Mouse (Mus musculus) neural tube, embryonic 15.5 days (tissue): ENCODE measurements at regions not wholly inside any gene's neighbourhood (a gene's known extent, or its start where the extent isn't known, plus 50 kb on each side); places are given as distances from the start of the nearest gene placed in this dataset.

Experiments used
- ATAC-seq: fragments of 200-750 bp; cut with Nextera tagmentation; 2 replicates; pipeline ENCODE4 v1.8.0; 2017; ENCODE audit warnings: mild to moderate bottlenecking, moderate TSS enrichment, moderate library complexity; ENCODE audit not compliant: low FRiP score
- H3K27ac ChIP-seq: fragments of 300-500 bp; sonication (generic); replicated peaks from 2 replicates; pipeline ENCODE4 v1.5.1; 2015; ENCODE audit warnings: mild to moderate bottlenecking, inconsistent platforms
- H3K27me3 ChIP-seq: fragments of 300-500 bp; sonication (generic); replicated peaks from 2 replicates; pipeline ENCODE4 v1.6.1; 2015; ENCODE audit warnings: inconsistent platforms
- H3K36me3 ChIP-seq: fragments of 300-500 bp; sonication (generic); 2 replicates; pipeline ENCODE4 v1.6.1; 2015; ENCODE audit warnings: inconsistent platforms
- H3K4me1 ChIP-seq: fragments of 300-500 bp; sonication (generic); 2 replicates; pipeline ENCODE4 v1.6.1; 2015; ENCODE audit warnings: inconsistent platforms
- H3K4me2 ChIP-seq: fragments of 300-500 bp; sonication (generic); 2 replicates; pipeline ENCODE4 v1.6.1; 2015; ENCODE audit warnings: inconsistent platforms, mild to moderate bottlenecking, moderate library complexity
- H3K4me3 ChIP-seq: fragments of 300-500 bp; sonication (generic); replicated peaks from 2 replicates; pipeline ENCODE4 v1.5.1; 2015; ENCODE audit warnings: mild to moderate bottlenecking, inconsistent platforms
- H3K9ac ChIP-seq: fragments of 300-500 bp; sonication (generic); replicated peaks from 2 replicates; pipeline ENCODE4 v1.6.1; 2015; ENCODE audit warnings: mild to moderate bottlenecking, inconsistent platforms
- H3K9me3 ChIP-seq: fragments of 300-500 bp; sonication (generic); replicated peaks from 2 replicates; pipeline ENCODE4 v1.6.1; 2016; ENCODE audit warnings: inconsistent platforms
- WGBS: fragments of 180-500 bp; shearing (Covaris S2); methylation state at CpG from one replicate; pipeline ENCODE4 v1.1.7; 2015; ENCODE audit warnings: mixed read lengths; 5-methylcytosine and 5-hydroxymethylcytosine counted together

GRCm38 (mm10) chr7:40702191-40703045 is 195.7 kb upstream of the Vstm2b start:
- Histone ChIP-seq H3K4me3 (no peak overlapping the region), H3K4me1 (no peaks in the 10 kb centered on the region), H3K36me3 (no peaks in the 10 kb centered on the region), H3K4me2 (no peak overlapping the region), H3K9ac (no peak overlapping the region), H3K27me3 (no peaks in the 10 kb centered on the region), H3K27ac (no peak overlapping the region), H3K9me3 (no peaks in the 10 kb centered on the region)
- WGBS, result 84% methylated on average over 5 of the region's 5 CpGs
- ATAC-seq, result peak; percentile 24; the same call in 1 of the 2 replicates

DNA sequence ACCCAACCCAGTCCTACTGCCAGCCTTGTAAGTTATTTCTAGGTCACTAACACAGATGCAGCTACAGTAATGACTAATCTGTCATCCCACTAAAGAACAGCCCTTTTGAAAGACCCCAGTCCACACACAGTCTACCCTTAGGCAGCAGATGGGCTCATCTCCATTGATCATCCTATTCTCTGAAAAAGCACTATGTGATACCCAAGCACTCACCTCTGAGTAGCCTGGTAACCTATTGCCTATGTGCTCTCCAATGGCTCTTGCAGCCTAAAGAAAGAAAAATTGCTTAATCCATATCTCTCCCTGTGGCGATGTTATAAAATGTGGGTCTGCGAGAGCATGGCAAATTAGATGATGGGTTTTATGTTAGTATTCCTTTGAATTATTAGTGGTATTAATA is 189.9 kb upstream of the Vstm2b start:
- Histone ChIP-seq H3K4me1 (no peaks in the 10 kb centered on the region), H3K27me3 (no peaks in the 10 kb centered on the region), H3K36me3 (no peaks in the 10 kb centered on the region), H3K4me2 (no peak overlapping the region), H3K9ac (no peak overlapping the region), H3K9me3 (no peaks in the 10 kb centered on the region), H3K27ac (no peak overlapping the region), H3K4me3 (no peak overlapping the region)
- 72% methylated on average over 2 of the region's 2 CpGs for WGBS
- ATAC-seq, result no peak

GRCm38 (mm10) chr7:40717991-40718390 is 180.1 kb upstream of the Vstm2b start:
- H3K4me2 ChIP-seq, result no peak overlapping the region
- no peaks in the 10 kb centered on the region for H3K27me3 ChIP-seq
- WGBS, result 61% methylated on average over 6 of the region's 6 CpGs
- H3K4me3 ChIP-seq, result no peak overlapping the region
- no peaks in the 10 kb centered on the region for H3K4me1 ChIP-seq
- no peak overlapping the region for H3K27ac ChIP-seq
- no peaks in the 10 kb centered on the region for H3K36me3 ChIP-seq
- H3K9ac ChIP-seq, result no peak overlapping the region
- no peak for ATAC-seq
- no peaks in the 10 kb centered on the region for H3K9me3 ChIP-seq

GRCm38 (mm10) chr7:40736971-40737468 is 161.1 kb upstream of the Vstm2b start:
- Histone ChIP-seq H3K9me3 (no peaks in the 10 kb centered on the region), H3K36me3 (no peaks in the 10 kb centered on the region), H3K4me3 (no peak overlapping the region), H3K4me1 (peaks cover 14% of the 10 kb centered on the region), H3K27ac (no peak overlapping the region), H3K9ac (no peak overlapping the region), H3K4me2 (no peak overlapping the region), H3K27me3 (no peaks in the 10 kb centered on the region)
- ATAC-seq, result peak; percentile 58; the same call in 1 of the 2 replicates
- WGBS, result 42% methylated on average over 6 of the region's 6 CpGs

- no peak overlapping the region for H3K27ac ChIP-seq
- H3K9ac ChIP-seq, result no peak overlapping the region
- H3K9me3 ChIP-seq, result no peaks in the 10 kb centered on the region
- H3K4me1 ChIP-seq, result peaks cover 14% of the 10 kb centered on the region
- H3K4me3 ChIP-seq, result no peak overlapping the region
- ATAC-seq, result peak; percentile 40; the same call in 1 of the 2 replicates
- no peaks in the 10 kb centered on the region for H3K36me3 ChIP-seq
- WGBS, result 74% methylated on average over 7 of the region's 7 CpGs
- H3K4me2 ChIP-seq, result no peak overlapping the region
- H3K27me3 ChIP-seq, result no peaks in the 10 kb centered on the region
Observed at GRCm38 (mm10) chr7:40737496-40737895, 160.6 kb upstream of the Vstm2b start.

DNA sequence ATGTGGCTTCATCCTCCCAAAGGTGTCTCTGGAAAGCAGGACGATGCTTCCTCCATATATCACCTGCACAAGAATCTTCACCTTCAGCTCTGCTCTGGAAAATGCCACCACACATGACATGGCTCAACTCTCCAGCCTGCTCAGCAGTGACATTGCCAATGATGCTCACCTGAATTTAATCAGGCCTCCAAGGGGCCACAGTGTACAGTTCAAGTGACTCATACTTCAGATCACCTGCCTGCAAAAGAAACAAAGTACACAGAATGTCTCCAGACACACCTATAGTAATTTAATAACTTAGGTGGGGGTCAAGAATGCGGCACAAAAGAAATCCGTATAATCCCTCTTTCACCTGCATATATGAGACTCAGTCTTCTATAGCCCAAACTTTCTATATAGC is 160.0 kb upstream of the Vstm2b start:
- Histone ChIP-seq H3K4me3 (no peak overlapping the region), H3K4me1 (peaks cover 14% of the 10 kb centered on the region), H3K27ac (no peak overlapping the region), H3K9ac (no peak overlapping the region), H3K9me3 (no peaks in the 10 kb centered on the region), H3K36me3 (no peaks in the 10 kb centered on the region), H3K4me2 (no peak overlapping the region), H3K27me3 (no peaks in the 10 kb centered on the region)
- ATAC-seq, result no peak
- 94% methylated on average over 3 of the region's 3 CpGs for WGBS

DNA sequence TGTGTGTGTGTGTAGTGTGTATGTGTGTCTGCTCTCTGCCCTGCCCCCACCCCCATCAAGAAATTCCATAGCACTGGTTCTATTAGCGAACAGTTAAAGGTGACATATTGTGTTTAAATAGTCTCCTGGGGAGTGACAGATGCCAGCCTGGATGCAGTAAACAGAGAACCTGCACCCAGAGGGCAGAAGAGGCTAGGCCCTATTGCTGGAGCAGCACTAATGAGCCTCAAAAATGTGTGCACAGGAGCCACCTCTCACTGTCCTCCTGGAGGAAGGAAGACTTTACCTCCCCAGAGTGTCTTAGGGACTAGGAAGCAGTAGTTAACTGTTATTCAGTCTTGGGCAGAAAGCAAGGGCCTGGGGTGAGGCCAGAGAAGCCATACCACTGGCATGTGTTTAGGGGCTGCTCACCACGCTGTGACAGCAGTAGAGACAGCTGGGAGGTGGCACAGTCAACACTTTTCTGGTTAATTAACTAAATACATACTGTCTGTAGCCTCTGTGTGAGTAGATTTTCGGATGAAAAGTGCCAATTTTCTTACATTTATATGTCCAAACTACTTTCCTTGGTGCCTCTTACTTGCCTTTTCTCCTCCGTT is 155.5 kb upstream of the Vstm2b start:
- WGBS, result 47% methylated on average over 4 of the region's 4 CpGs
- H3K4me3 ChIP-seq, result no peak overlapping the region
- no peaks in the 10 kb centered on the region for H3K36me3 ChIP-seq
- peaks cover 3% of the 10 kb centered on the region; the same call in 1 of the 2 replicates for H3K4me1 ChIP-seq
- no peak overlapping the region for H3K27ac ChIP-seq
- H3K4me2 ChIP-seq, result no peak overlapping the region
- no peaks in the 10 kb centered on the region for H3K27me3 ChIP-seq
- peak; percentile 58 for ATAC-seq
- no peak overlapping the region for H3K9ac ChIP-seq
- H3K9me3 ChIP-seq, result no peaks in the 10 kb centered on the region

GRCm38 (mm10) chr7:40751779-40752178 is 146.3 kb upstream of the Vstm2b start:
- Histone ChIP-seq H3K9ac (no peak overlapping the region), H3K4me1 (0 out of 2 replicates have a peak, but pooled peaks cover 6% of the 10 kb centered on the region), H3K27ac (no peak overlapping the region), H3K9me3 (no peaks in the 10 kb centered on the region), H3K36me3 (no peaks in the 10 kb centered on the region), H3K4me3 (no peak overlapping the region), H3K4me2 (no peak overlapping the region), H3K27me3 (no peaks in the 10 kb centered on the region)
- ATAC-seq, result peak; percentile 63; the same call in 1 of the 2 replicates
- 24% methylated on average over 2 of the region's 2 CpGs for WGBS

- Histone ChIP-seq H3K27me3 (no peaks in the 10 kb centered on the region), H3K4me1 (0 out of 2 replicates have a peak, but pooled peaks cover 6% of the 10 kb centered on the region), H3K4me2 (no peak overlapping the region), H3K9ac (no peak overlapping the region), H3K4me3 (no peak overlapping the region), H3K36me3 (no peaks in the 10 kb centered on the region), H3K9me3 (no peaks in the 10 kb centered on the region), H3K27ac (no peak overlapping the region)
- WGBS, result 45% methylated on average over 3 of the region's 3 CpGs
- ATAC-seq, result no peak
Observed at GRCm38 (mm10) chr7:40752195-40752594, 145.9 kb upstream of the Vstm2b start.

- Histone ChIP-seq H3K27me3 (no peaks in the 10 kb centered on the region), H3K9me3 (no peaks in the 10 kb centered on the region), H3K9ac (no peak overlapping the region), H3K36me3 (no peaks in the 10 kb centered on the region), H3K4me3 (no peak overlapping the region), H3K4me1 (0 out of 2 replicates have a peak, but pooled peaks cover 6% of the 10 kb centered on the region), H3K27ac (no peak overlapping the region), H3K4me2 (no peak overlapping the region)
- WGBS, result 69% methylated on average over 1 of the region's 1 CpGs
- ATAC-seq, result no peak
Observed at GRCm38 (mm10) chr7:40753490-40753889, 144.6 kb upstream of the Vstm2b start.

DNA sequence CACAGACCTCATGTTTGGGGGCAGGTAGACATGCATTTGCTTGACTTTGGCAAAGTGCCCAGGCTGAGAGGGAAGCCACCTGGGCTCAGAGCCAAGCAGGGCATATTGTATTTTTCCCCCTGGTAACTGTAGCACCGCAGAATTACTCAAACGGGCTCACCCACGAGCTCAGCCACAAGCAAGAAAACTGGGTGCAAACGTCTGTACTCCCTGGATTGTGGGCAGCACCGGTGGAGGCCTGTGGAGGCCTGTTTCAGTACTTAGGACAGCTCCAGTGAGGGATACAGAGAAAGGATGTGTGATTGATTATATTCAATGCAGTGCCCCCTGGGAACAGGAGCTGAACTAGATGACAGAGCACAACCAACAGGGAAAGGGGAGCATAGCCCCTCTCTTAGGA is 135.6 kb upstream of the Vstm2b start:
- Histone ChIP-seq H3K27ac (no peak overlapping the region), H3K27me3 (no peaks in the 10 kb centered on the region), H3K4me1 (peaks cover 5% of the 10 kb centered on the region), H3K9me3 (no peaks in the 10 kb centered on the region), H3K36me3 (no peaks in the 10 kb centered on the region), H3K9ac (no peak overlapping the region), H3K4me2 (no peak overlapping the region), H3K4me3 (no peak overlapping the region)
- no peak for ATAC-seq
- WGBS, result 8% methylated on average over 5 of the region's 5 CpGs

DNA sequence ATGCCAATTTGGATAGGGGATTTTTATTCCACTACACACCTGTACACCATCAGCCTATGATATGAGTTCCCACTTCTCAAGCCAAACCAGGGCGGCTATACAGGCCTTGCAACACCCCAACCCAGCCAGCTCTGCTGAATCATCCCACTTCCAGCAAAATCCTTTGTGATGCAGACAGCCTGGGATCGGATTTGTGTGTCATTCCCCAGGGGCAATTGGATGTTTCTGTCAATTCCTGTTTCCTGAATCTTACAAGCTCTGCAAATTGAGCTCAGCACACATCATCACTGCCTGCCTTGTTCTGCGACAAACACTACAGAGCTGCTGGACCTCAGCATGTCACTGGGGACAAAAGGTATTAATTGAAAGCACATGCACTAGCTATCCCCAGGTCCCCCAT is 132.0 kb upstream of the Vstm2b start:
- no peaks in the 10 kb centered on the region for H3K9me3 ChIP-seq
- no peak for ATAC-seq
- H3K9ac ChIP-seq, result no peak overlapping the region
- H3K27me3 ChIP-seq, result no peaks in the 10 kb centered on the region
- H3K4me1 ChIP-seq, result peaks cover 5% of the 10 kb centered on the region
- no peaks in the 10 kb centered on the region for H3K36me3 ChIP-seq
- H3K4me2 ChIP-seq, result no peak overlapping the region
- no peak overlapping the region for H3K27ac ChIP-seq
- H3K4me3 ChIP-seq, result no peak overlapping the region
- 51% methylated on average over 3 of the region's 3 CpGs for WGBS
